Mouse (Mus musculus): Measurements from ENCODE around the gene B4galnt1.

GRCm38 (mm10) chr10:127181566-127181965 lies 16.5 kb downstream of the B4galnt1 start:
- no peak for TF ChIP-seq NRF1 (IDR thresholded peaks at IDR 0.05; ENCODE audit: low read depth, low read length)
- TF ChIP-seq USF1 (IDR thresholded peaks at IDR 0.05; ENCODE audit: low read depth, low read length): no peak
- TF ChIP-seq RAD21 (IDR thresholded peaks at IDR 0.05; ENCODE audit: low read depth, low read length): no peak
- no peak for TF ChIP-seq MEF2A (IDR thresholded peaks at IDR 0.05; ENCODE audit: borderline replicate concordance, low read depth, low read length)
- no peak for TF ChIP-seq CTCF (conservative IDR thresholded peaks at IDR 0.05 in 1 of 2, IDR thresholded peaks at IDR 0.05 in 1 of 2; ENCODE audit: low read depth in 2 of 2, low read length in 2 of 2)
- TF ChIP-seq BHLHE40 (IDR thresholded peaks at IDR 0.05; ENCODE audit: low read depth, low read length): no peak
- TF ChIP-seq POLR2A (IDR thresholded peaks at IDR 0.05; ENCODE audit: low read depth, low read length): no peak
- TF ChIP-seq IRF4 (IDR thresholded peaks at IDR 0.05; ENCODE audit: low read depth, low read length): no peak

Measured in CH12.LX (cell line).